Mouse (Mus musculus): ENCODE results near the gene Hivep2.

Gene Hivep2

GRCm38 (mm10) chr10:13965974-13966829, at the start of gene Hivep2:
Gene Hivep2, plus strand, starts transcription at chr10:13966075.
- peak; percentile 84 for DNase-seq (ENCODE audit: inconsistent ontology term)

- peak; percentile 85 for DNase-seq (ENCODE audit: inconsistent ontology term)
Observed at GRCm38 (mm10) chr10:13916645-13917342, 49.1 kb upstream of the Hivep2 start.

GRCm38 (mm10) chr10:13921641-13922385, 44.1 kb upstream of the Hivep2 start:
- DNase-seq (ENCODE audit: inconsistent ontology term), result no peak

DNA sequence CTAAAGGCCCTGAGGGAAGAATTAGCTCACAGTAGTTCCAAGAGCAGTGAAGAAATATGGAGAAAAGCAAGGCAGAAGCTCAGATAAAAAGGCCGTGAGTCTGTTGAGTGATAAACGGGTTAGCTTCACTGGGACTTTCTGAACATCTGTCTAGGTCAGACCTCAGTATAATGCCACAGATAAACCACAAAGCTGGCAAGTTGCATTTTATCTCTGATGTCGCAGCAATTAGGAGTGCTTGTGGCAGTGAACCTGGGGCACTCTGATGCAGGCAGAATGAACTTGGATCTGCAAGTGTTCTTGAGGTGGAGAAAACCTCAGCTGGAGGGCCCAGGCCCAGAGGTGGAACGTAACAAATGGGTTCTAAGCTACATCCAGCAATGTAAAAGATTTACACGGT, 36.6 kb upstream of the Hivep2 start:
- no peak for DNase-seq (ENCODE audit: inconsistent ontology term)

GRCm38 (mm10) chr10:13932147-13932546, 33.7 kb upstream of the Hivep2 start:
- no peak for DNase-seq (ENCODE audit: inconsistent ontology term)

GRCm38 (mm10) chr10:13933320-13933719, 32.6 kb upstream of the Hivep2 start:
- no peak for DNase-seq (ENCODE audit: inconsistent ontology term)

DNA sequence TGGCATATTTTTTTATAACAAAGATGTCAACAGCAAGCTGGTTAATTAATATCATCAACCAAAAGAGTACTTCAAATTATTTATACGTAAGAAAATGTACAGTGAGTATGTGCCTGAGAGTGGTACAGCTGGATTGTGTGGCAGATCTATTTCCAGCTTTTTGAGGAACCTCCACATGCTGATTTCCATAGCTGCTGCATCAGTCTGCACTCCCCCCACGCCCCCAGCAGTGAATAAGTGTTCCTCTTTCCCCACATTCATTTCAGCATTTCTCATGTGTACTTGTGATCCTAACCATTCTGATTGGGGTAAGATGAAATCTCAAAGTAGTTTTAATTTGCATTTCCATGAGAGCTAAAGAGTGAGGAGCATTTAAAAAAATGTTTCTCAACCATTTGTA, 30.2 kb upstream of the Hivep2 start:
- DNase-seq (ENCODE audit: inconsistent ontology term), result no peak

DNA sequence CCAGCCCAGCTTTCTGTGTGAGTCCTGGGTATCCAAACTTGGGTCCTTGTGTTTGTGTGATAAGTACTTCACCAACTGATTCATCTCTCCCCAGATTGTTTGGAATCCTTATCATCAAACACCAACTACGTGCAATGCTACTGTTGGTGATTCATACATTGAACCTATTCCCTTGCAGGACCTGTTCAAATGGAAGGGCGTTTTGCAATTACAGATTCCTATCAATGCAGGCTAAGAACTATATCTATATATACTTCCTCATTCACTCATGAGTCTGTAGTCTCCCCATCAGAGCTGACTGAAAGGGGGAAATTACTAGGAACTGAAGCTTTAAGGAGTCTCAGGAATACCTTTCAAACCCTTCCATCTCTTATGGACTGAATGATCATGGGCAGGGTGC, 24.5 kb upstream of the Hivep2 start:
- DNase-seq (ENCODE audit: inconsistent ontology term), result no peak

DNA sequence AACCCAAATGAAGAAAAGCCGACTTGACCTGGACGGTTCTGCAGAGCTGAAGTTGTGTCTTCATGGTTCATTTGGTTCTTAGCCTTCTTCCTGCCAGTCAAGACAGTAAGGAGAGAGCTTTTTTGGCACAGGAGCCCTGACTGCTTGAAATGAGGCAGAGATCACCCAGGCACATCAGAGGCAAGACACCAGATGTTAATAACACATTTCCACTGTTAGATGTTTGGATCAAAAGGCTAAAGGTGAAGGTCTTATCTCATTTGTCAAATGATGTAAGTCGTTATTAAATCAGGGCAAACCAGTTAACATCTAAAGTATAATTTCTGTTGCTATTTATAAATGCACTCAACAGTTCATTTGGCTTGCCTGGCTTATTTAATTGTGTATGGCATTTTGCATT, 22.2 kb upstream of the Hivep2 start:
- peak; percentile 19 for DNase-seq (ENCODE audit: inconsistent ontology term)

GRCm38 (mm10) chr10:13946498-13946897, 19.4 kb upstream of the Hivep2 start:
- no peak for DNase-seq (ENCODE audit: inconsistent ontology term)

DNA sequence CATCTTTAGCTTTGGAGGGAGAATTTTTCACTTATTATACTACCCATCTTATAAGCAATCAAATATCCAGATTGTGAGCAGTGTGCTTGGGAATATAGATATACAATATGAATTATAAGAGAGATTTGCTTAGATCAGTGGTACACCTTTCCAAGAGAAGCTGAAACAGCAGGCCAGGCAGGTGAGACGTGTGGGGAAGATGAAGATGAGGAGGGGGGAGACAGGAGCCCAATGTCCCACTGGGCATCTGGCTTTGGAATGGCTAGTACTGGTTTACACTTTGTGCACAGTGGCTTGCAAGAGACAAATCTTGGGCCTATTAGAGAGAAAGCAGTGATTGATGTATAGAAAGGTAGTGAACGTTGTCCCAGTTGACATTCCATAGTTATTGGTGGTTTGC, 2.9 kb upstream of the Hivep2 start:
- no peak for DNase-seq (ENCODE audit: inconsistent ontology term)

DNA sequence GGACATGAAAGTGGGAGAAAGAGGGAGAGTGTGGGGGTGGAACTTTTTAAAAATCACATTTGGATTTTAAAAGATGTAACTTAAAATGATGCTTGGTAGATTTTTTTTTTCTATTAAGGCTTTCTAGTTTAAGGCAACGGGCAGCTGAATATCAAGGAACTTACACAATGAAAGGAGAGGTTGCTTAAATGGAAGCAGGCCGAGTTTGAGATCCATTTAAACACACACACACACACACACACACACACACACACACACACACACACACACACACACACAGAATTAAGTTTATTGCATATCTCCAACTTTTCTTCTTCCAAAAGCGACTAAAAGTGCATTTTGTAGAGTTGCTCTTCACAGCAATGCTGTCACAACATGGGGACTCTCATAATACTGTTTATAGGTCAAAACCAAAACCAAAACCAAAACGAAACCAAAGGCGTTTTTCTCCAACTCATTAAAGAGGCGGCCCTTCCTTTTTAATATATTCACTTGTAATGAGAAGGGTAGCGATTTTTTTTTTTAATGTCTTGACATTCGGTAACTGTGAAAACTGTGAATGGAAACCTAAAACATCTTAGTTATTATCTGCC, 1.9 kb upstream of the Hivep2 start:
- DNase-seq (ENCODE audit: inconsistent ontology term), result peak; percentile 15

GRCm38 (mm10) chr10:13964501-13965281, 1.2 kb upstream of the Hivep2 start:
- peak; percentile 95 for DNase-seq (ENCODE audit: inconsistent ontology term)

DNA sequence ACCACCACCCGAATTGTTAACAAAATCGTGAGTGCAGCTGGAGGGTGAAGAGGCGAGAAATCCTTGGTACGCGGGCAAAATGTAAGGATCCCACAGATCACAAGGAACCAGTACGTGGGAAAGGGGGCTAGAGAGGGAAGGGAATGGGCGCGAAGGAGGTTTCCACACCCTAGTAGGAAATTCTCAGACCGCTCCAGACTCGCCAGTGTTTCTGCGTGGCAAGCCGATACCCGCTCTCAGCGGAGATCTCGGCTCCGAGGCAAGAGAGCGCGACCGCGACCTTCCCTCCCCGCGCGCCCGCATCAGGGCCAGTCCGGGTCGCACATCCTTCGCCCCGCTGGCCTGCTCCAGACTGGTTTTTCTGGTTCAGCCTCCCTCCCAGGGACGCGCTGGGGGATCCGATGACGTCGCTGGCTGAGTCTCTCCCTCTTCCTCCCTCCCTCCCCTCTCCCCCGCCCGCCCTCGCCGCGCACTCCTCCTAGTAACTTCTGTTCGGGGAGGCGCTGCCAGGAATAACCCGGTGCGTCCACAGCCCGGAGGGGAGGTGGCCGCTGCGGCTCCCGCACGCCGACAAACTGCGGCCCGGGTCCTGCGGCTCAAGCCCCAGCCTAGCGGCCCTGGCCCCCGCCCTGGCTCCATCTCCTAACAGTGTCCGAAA, 430 bp upstream of the Hivep2 start:
- DNase-seq (ENCODE audit: inconsistent ontology term), result peak; percentile 97

GRCm38 (mm10) chr10:13966830-13967450, 1.1 kb downstream of the Hivep2 start:
- peak; percentile 93 for DNase-seq (ENCODE audit: inconsistent ontology term)

- peak; percentile 92 for DNase-seq (ENCODE audit: inconsistent ontology term)
Observed at GRCm38 (mm10) chr10:13967451-13968233, 1.8 kb downstream of the Hivep2 start.

GRCm38 (mm10) chr10:13968234-13968555, 2.3 kb downstream of the Hivep2 start:
- DNase-seq (ENCODE audit: inconsistent ontology term), result no peak

DNA sequence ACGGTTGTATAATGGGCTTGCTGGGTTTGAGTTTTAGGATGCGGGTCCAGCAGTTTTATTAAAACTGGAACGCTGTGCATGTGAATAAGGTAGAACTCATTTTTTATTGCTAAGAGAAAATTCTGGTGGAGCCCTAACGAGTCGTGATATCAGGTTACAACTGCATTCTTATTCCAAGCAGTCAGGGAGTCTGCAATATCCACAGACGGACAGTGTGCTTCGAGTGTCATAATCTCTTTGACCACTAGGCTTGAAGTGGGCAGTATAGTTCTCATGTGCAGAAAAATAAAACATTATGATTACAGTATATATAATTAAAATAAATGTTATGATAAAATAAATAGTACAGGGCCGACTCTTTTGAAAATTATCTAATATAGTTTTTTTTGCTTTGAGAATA, 3.1 kb downstream of the Hivep2 start:
- DNase-seq (ENCODE audit: inconsistent ontology term), result peak; percentile 56

DNA sequence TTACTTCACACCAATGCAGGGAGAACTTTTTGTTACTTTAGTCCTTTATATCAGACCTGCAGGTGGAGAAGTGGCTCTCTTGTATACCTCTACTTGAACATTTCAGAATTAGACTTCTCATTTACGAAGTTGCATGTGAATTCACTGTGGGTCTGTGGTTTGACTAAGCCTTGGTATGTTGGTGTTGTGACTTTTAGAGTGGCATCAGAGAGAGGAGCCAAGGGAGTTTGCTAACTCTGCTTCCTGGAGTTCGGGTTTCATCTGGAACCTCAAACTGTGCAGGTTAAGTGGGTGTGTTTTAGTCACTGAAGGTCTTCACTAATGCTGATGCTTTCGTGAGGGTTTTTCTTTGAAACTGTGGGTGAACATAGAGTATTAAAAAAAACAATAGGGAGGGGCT, 4.4 kb downstream of the Hivep2 start:
- no peak for DNase-seq (ENCODE audit: inconsistent ontology term)

GRCm38 (mm10) chr10:13971268-13971667, 5.4 kb downstream of the Hivep2 start:
- DNase-seq (ENCODE audit: inconsistent ontology term), result no peak
